Mouse (Mus musculus): ENCODE measurements at regions not wholly inside any gene's neighbourhood (a gene's known extent, or its start where the extent isn't known, plus 50 kb on each side); places are given as distances from the start of the nearest gene placed in this dataset.
A peak's percentile ranks its signal among the peaks of the same experiment; 100 is the strongest.

GRCm38 (mm10) chr14:105512914-105513677, 254.7 kb downstream of the Ndfip2 start:
- no peak for DNase-seq (ENCODE audit: low read depth, low spot score)

DNA sequence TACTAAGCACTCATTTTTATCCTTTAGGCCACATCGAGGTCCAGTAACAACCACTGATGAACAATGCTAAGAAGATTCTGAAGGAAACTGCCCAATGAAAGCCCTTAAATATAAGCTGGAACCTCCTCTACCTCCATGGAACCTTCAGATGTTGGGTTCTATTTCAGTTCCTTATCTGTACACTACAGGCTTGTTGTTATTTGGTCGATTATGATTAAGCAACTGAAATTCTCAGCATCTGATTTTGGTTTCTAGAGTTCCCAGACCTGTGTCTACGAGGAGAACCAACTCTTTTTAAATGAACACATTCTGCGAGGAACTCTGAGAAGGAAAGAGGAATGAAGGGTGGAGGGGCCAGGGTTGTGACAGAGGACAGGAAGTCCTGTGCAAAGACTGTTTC, 253.5 kb downstream of the Ndfip2 start:
- DNase-seq (ENCODE audit: low read depth, low spot score) = no peak
- Histone ChIP-seq H3K36me3 (ENCODE audit: control insufficient read depth, insufficient read depth, low read length, poor library complexity, severe bottlenecking) (no peaks in the 10 kb centered on the region), H3K27me3 (ENCODE audit: control insufficient read depth, insufficient read depth, low read length, poor library complexity, severe bottlenecking) (no peaks in the 10 kb centered on the region)

More at GRCm38 (mm10) chr14:105512914-105513677, 254.7 kb downstream of the Ndfip2 start:
- Histone ChIP-seq H3K36me3 (ENCODE audit: control insufficient read depth, insufficient read depth, low read length, poor library complexity, severe bottlenecking) (no peaks in the 10 kb centered on the region), H3K27me3 (ENCODE audit: control insufficient read depth, insufficient read depth, low read length, poor library complexity, severe bottlenecking) (no peaks in the 10 kb centered on the region; the same call in 1 of the 2 replicates)

- H3K27me3 ChIP-seq (ENCODE audit: control insufficient read depth, insufficient read depth, low read length, poor library complexity, severe bottlenecking) = no peaks in the 10 kb centered on the region
- no peak for DNase-seq (ENCODE audit: low read depth, low spot score)
- no peaks in the 10 kb centered on the region for H3K36me3 ChIP-seq (ENCODE audit: control insufficient read depth, insufficient read depth, low read length, poor library complexity, severe bottlenecking)
Measured at GRCm38 (mm10) chr14:105511135-105511534, 252.8 kb downstream of the Ndfip2 start.

DNA sequence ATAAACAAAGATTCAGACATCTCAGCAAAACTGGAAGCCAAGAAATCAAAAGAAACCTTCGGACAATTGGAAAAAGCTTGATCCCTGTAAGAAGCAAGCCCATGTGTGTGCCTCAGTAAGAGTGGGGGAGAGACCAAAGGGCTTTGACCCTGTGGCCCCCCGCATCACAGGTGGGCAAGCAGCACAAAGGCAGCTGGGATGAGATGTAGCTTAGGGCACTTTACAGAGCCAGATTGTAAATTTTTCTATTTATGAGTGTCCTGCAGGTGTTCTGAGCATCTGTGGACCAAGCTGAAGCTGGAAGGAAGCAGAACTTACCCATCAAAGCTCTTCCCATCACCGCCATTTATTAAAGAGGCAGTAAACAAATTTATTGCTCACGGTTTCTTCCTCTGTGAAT, 246.9 kb downstream of the Ndfip2 start:
- no peak for DNase-seq (ENCODE audit: low read depth, low spot score)
- Histone ChIP-seq H3K27me3 (ENCODE audit: control insufficient read depth, insufficient read depth, low read length, poor library complexity, severe bottlenecking) (no peaks in the 10 kb centered on the region), H3K36me3 (ENCODE audit: control insufficient read depth, insufficient read depth, low read length, poor library complexity, severe bottlenecking) (no peaks in the 10 kb centered on the region)

- Histone ChIP-seq H3K36me3 (ENCODE audit: control insufficient read depth, insufficient read depth, low read length, poor library complexity, severe bottlenecking) (no peaks in the 10 kb centered on the region), H3K27me3 (ENCODE audit: control insufficient read depth, insufficient read depth, low read length, poor library complexity, severe bottlenecking) (no peaks in the 10 kb centered on the region)
- DNase-seq (ENCODE audit: low read depth, low spot score) = no peak
Measured at GRCm38 (mm10) chr14:105504376-105504775, 246.0 kb downstream of the Ndfip2 start.

DNA sequence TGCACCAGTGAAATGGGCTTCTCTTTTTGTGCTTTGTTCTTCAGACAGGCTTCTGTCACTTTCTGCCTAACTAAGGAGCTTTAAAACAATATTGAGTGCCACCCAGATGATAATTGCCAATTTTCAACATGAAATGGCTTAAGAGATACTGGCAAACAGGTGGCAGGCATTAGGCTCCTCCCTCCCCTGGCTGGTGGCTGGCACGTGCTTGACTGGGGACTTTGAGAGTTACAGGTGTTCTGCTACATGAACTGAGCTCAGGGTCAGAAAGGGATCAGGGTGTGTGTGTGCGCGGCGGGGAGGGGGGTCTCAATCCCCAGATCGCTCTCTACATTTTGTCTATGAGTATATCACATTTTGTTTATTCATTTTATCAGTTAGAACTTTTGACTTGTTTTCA, 245.4 kb downstream of the Ndfip2 start:
- H3K27me3 ChIP-seq (ENCODE audit: control insufficient read depth, insufficient read depth, low read length, poor library complexity, severe bottlenecking) = no peaks in the 10 kb centered on the region
- H3K36me3 ChIP-seq (ENCODE audit: control insufficient read depth, insufficient read depth, low read length, poor library complexity, severe bottlenecking) = no peaks in the 10 kb centered on the region
- peak; percentile 16 for DNase-seq (ENCODE audit: low read depth, low spot score)

DNA sequence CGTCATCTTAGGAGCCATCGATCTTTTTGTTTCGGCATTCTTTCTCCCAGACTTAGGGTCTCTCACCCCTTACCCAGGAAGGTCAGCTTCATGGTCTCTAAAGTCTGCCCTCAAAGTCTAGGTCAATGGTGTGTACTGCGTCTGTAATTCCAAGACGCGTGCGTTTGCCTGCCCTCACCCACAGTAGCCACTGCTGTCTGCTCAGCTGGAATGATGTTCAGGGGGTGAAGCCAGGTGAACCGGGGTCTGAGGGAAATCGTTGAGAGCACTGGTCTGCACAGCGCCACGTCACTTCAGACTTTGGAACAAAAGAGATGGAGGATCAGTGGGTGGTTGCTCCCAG, 244.2 kb downstream of the Ndfip2 start:
- DNase-seq (ENCODE audit: low read depth, low spot score) = no peak
- Histone ChIP-seq H3K27me3 (ENCODE audit: control insufficient read depth, insufficient read depth, low read length, poor library complexity, severe bottlenecking) (no peaks in the 10 kb centered on the region), H3K36me3 (ENCODE audit: control insufficient read depth, insufficient read depth, low read length, poor library complexity, severe bottlenecking) (no peaks in the 10 kb centered on the region)

DNA sequence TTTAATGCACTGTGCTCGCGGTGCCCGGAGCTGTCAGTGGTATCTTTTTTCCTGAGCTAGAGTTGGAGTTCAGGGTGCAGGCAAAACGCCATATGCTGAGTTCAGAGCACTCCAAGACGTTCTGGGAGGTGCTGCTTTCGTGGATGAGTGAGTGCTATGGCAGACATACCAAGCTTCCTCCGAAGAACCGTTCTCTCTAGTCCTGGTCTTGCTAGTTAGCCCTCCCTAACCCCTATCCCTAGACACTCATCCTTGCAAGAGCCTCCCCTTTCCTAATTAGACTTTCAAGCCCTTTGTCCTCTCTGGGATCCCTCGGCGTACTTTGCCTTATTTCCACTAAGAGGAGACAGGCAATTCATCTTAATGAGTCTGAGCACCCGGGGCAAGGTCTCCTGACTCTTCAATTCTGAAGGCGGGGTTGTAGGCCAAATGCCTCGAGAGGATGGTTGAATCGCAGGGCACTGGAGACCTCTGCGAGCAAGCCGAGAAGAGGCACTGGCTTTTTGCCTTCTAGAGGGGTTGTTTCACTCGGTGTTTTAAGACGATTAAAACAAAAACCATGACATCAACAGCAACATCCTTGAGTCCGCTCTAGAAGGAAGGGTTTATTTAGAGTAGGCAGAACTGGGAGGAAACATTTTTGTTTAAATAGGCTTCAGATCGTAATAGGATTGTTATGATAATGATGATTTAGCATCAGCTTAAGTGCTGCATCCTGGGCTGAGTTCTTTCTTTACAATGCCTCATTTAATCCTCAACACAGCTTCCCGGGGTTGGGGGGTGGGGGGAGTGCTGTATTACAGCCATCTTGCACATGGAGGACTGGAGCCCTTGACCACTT, 243.6 kb downstream of the Ndfip2 start:
- Histone ChIP-seq H3K27me3 (ENCODE audit: control insufficient read depth, insufficient read depth, low read length, poor library complexity, severe bottlenecking) (no peaks in the 10 kb centered on the region), H3K36me3 (ENCODE audit: control insufficient read depth, insufficient read depth, low read length, poor library complexity, severe bottlenecking) (no peaks in the 10 kb centered on the region)
- no peak for DNase-seq (ENCODE audit: low read depth, low spot score)

DNA sequence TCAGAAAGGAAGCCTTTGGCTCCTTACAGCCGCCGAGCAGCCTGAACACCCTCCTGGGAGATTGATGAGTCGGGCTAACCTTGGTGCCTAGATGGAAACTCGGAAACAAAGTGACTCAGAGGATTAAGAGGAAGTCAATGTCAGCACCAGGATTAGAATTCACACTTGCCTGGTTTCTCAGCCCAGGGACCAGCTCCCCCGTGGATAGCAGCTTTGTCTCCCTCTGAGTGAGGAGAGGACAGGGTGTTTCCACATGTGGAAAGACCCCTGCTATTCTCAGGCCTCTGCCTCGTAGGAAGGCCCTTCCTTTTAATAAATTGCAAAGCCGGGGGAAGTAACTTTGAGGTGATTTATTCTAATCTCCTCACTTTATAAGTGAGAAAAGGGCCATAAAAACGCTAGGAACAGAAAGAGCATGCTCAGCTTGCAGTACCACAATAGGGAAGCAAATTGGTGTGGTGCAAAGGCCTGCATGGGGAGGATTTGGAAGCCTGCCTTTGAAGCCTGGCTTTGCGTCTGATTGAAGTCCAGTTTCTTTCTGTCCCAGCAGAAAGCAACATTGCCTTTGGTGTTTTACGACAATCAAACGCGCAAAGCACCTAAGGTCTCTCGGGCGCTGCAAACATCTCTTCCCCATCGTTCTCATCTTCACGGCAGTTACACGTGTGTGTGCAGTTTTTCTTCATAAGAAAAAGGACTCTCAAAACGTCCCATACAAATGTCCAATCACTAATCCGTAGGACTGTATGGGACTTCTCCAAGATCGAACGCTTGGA, 242.8 kb downstream of the Ndfip2 start:
- no peaks in the 10 kb centered on the region for H3K27me3 ChIP-seq (ENCODE audit: control insufficient read depth, insufficient read depth, low read length, poor library complexity, severe bottlenecking)
- no peak for DNase-seq (ENCODE audit: low read depth, low spot score)

GRCm38 (mm10) chr14:105499319-105499895, 241.0 kb downstream of the Ndfip2 start:
- no peaks in the 10 kb centered on the region for H3K27me3 ChIP-seq (ENCODE audit: control insufficient read depth, insufficient read depth, low read length, poor library complexity, severe bottlenecking)
- DNase-seq (ENCODE audit: low read depth, low spot score) = peak; percentile 36
- no peaks in the 10 kb centered on the region for H3K36me3 ChIP-seq (ENCODE audit: control insufficient read depth, insufficient read depth, low read length, poor library complexity, severe bottlenecking)

More for the DNA sequence above, 242.8 kb downstream of the Ndfip2 start:
- no peaks in the 10 kb centered on the region for H3K36me3 ChIP-seq (ENCODE audit: control insufficient read depth, insufficient read depth, low read length, poor library complexity, severe bottlenecking)

GRCm38 (mm10) chr14:105498155-105498906, 240.0 kb downstream of the Ndfip2 start:
- DNase-seq (ENCODE audit: low read depth, low spot score) = no peak
- no peaks in the 10 kb centered on the region for H3K36me3 ChIP-seq (ENCODE audit: control insufficient read depth, insufficient read depth, low read length, poor library complexity, severe bottlenecking)
- no peaks in the 10 kb centered on the region for H3K27me3 ChIP-seq (ENCODE audit: control insufficient read depth, insufficient read depth, low read length, poor library complexity, severe bottlenecking)

DNA sequence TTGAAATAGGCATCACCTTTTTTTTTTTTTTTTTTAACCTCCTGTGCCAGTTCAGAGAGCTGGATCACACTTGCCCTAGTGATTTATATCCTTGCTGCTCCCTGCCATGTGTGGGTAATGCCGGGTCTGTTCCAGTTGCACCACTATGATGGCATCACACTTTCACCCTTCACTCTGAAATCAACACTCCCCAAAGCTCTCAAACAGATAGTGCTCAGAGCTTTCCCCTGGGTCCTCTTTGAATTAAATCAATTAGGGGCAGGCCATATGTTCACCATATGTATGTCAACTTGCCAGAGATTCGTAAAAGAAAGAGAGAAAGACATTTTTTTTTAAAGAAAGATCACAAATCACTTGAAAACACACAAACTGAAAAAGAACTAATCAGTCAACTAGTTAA, 236.8 kb downstream of the Ndfip2 start:
- H3K27me3 ChIP-seq (ENCODE audit: control insufficient read depth, insufficient read depth, low read length, poor library complexity, severe bottlenecking) = no peaks in the 10 kb centered on the region
- no peak for DNase-seq (ENCODE audit: low read depth, low spot score)
- no peaks in the 10 kb centered on the region for H3K36me3 ChIP-seq (ENCODE audit: control insufficient read depth, insufficient read depth, low read length, poor library complexity, severe bottlenecking)

DNA sequence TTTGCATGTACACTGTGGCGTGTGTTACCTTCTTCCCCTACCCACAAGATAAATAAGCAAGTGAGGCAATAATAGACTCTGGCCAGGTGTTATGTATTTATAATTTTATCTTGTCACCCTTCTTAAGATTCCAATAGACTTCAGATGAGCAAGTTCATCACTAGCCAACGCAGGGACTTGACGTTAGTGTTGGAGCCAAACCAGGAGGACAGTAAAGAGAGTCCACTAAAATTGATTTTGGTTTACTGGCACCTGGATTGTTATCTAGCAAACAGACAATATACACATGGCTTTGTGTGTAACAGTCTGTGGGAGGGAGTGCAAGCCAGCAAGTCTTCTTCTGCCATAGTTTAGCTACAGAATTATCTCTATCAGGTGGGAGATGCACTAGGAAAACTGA, 236.0 kb downstream of the Ndfip2 start:
- H3K27me3 ChIP-seq (ENCODE audit: control insufficient read depth, insufficient read depth, low read length, poor library complexity, severe bottlenecking) = no peaks in the 10 kb centered on the region
- H3K36me3 ChIP-seq (ENCODE audit: control insufficient read depth, insufficient read depth, low read length, poor library complexity, severe bottlenecking) = no peaks in the 10 kb centered on the region
- DNase-seq (ENCODE audit: low read depth, low spot score) = no peak

DNA sequence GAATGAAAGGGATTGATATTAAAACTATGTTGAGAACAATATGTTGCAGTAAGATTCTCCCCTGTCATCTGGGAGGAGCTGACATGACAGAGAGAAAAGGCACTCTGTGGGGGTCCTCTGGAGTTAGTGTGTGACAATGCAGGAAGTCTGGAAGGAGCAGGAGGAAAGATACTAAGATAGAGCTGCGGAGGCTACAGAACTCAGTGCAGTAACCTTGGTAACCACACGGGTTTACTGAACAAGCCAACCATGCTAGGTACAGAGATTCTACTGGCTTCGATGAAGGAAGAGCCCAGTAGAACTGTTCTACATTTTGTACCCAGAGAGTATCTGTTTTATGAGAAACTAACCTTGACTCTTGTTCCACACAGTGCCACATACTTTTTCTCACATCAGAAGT, 231.8 kb downstream of the Ndfip2 start:
- H3K36me3 ChIP-seq (ENCODE audit: control insufficient read depth, insufficient read depth, low read length, poor library complexity, severe bottlenecking) = no peaks in the 10 kb centered on the region
- H3K27me3 ChIP-seq (ENCODE audit: control insufficient read depth, insufficient read depth, low read length, poor library complexity, severe bottlenecking) = no peaks in the 10 kb centered on the region
- no peak for DNase-seq (ENCODE audit: low read depth, low spot score)

Measured in splenic B cell, adult 2 months (primary cell).